Mouse (Mus musculus) bone marrow, adult 2 months (tissue): ENCODE measurements around the gene Cdh23. TPM values are rescaled to one million over a fixed set of nuclear protein-coding genes. Genes with fewer than 3 reads are reported as not detected.

Experiments used
- H3K27ac ChIP-seq: fragments of 200-500 bp; 2 replicates; pipeline ENCODE4 v1.5.1; 2012; ENCODE audit warnings: low read depth, mild to moderate bottlenecking, control low read depth, inconsistent platforms, low read length; ENCODE audit not compliant: control insufficient read depth, poor library complexity, insufficient read depth
- H3K4me1 ChIP-seq: fragments of 200-500 bp; 2 replicates; pipeline ENCODE4 v1.6.1; 2011; ENCODE audit warnings: low read length; ENCODE audit not compliant: control insufficient read depth, insufficient read depth
- H3K4me3 ChIP-seq: fragments of 200-500 bp; replicated peaks from 2 replicates; pipeline ENCODE3; 2011; ENCODE audit warnings: mild to moderate bottlenecking, low read depth, low read length, control low read depth; ENCODE audit not compliant: control insufficient read depth
- CTCF ChIP-seq: fragments of 200-500 bp; IDR thresholded peaks from 2 replicates; pipeline ENCODE4 v1.5.1; 2011; ENCODE audit warnings: low read length, control low read depth; ENCODE audit not compliant: control insufficient read depth, insufficient read depth
- POLR2A ChIP-seq: fragments of 200-500 bp; IDR thresholded peaks from 2 replicates; pipeline ENCODE4 v1.6.1; 2011; ENCODE audit warnings: low read depth, mild to moderate bottlenecking, control low read depth, low read length, borderline replicate concordance; ENCODE audit not compliant: control insufficient read depth
- WGBS: fragments of 180-500 bp; shearing (Covaris S2); methylation state at CpG from one replicate; pipeline ENCODE4 v1.1.7; 2018; 5-methylcytosine and 5-hydroxymethylcytosine counted together
- polyA plus RNA-seq: library from polyadenylated mRNA; stranded (reverse); fragments of >200 nt; gene quantifications from 2 replicates; pipeline ENCODE4 v1.2.4, GENCODE M21; 2011; ENCODE audit warnings: low replicate concordance; ENCODE audit not compliant: missing spikeins, insufficient read depth, insufficient read length

Gene Cdh23
- polyA plus RNA-seq, 1 experiment, result 1.8 TPM

DNA sequence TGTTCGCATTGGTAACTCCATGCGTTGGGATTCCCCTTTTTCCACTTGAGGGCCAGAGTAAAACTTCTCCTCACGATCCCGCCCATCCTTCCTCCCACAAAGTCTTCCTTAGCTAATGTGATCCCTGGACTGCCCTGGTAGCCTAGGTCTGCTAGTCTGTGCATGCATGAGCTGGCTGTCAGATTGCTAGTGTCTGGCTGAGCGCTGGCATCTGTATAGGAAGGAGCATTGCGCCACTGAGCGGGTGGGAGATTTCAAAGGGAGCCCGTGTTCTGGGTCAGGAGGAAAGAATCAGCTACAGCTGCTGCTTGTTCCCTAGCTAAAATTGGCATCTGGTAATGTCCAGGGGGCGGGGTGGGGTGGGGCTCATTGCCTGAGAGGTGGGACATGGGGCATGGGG, 400.3 kb downstream of the Cdh23 start:
- Histone ChIP-seq H3K27ac (no peak overlapping the region), H3K4me3 (no peak overlapping the region), H3K4me1 (peaks cover 2% of the 10 kb centered on the region; the same call in 1 of the 2 replicates)
- 77% methylated on average over 9 of the region's 9 CpGs for WGBS
- no peak for TF ChIP-seq CTCF
- TF ChIP-seq POLR2A, result no peak

DNA sequence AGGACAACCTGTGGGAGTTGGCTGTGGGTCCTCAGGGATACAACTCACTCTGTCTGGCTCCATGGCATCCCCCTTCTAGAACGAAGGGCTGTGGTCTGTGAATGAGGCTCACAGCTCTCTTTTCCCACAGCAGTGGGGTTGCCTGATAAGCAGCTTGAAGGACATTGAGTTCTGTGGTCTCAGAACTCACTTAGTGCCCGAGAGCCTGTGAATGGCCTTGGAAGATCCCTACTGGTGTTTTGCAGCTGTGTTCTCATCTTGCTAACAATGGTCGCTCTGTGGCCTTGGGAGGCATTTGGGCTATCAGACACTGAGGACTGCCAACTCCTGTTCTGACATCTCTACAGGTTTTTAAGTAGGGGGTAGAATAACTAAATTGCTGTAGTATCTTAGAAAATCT, 400.9 kb downstream of the Cdh23 start:
- Histone ChIP-seq H3K4me3 (no peak overlapping the region), H3K4me1 (peaks cover 6% of the 10 kb centered on the region; the same call in 1 of the 2 replicates), H3K27ac (no peak overlapping the region)
- TF ChIP-seq CTCF (no peak), POLR2A (no peak)
- 69% methylated on average over 3 of the region's 3 CpGs for WGBS

- WGBS, result 88% methylated on average over 7 of the region's 7 CpGs
- TF ChIP-seq CTCF (no peak), POLR2A (no peak)
- Histone ChIP-seq H3K4me3 (no peak overlapping the region), H3K4me1 (peaks cover 6% of the 10 kb centered on the region; the same call in 1 of the 2 replicates), H3K27ac (no peak overlapping the region)
These were observed 401.7 kb downstream of the Cdh23 start for GRCm38 (mm10) chr10:60294621-60295020.

GRCm38 (mm10) chr10:60292209-60292608, 404.1 kb downstream of the Cdh23 start:
- H3K27ac ChIP-seq, result no peak overlapping the region
- peaks cover 15% of the 10 kb centered on the region for H3K4me1 ChIP-seq
- TF ChIP-seq CTCF (no peak), POLR2A (no peak)
- WGBS, result 35% methylated on average over 8 of the region's 8 CpGs
- H3K4me3 ChIP-seq, result no peak overlapping the region

GRCm38 (mm10) chr10:60290739-60291110, 405.6 kb downstream of the Cdh23 start:
- 0 out of 2 replicates have a peak overlapping the region, but pooled peaks have one; percentile 1 for H3K27ac ChIP-seq
- WGBS, result 84% methylated on average over 8 of the region's 8 CpGs
- peaks cover 19% of the 10 kb centered on the region for H3K4me1 ChIP-seq
- TF ChIP-seq CTCF (no peak), POLR2A (no peak)
- no peak overlapping the region for H3K4me3 ChIP-seq

DNA sequence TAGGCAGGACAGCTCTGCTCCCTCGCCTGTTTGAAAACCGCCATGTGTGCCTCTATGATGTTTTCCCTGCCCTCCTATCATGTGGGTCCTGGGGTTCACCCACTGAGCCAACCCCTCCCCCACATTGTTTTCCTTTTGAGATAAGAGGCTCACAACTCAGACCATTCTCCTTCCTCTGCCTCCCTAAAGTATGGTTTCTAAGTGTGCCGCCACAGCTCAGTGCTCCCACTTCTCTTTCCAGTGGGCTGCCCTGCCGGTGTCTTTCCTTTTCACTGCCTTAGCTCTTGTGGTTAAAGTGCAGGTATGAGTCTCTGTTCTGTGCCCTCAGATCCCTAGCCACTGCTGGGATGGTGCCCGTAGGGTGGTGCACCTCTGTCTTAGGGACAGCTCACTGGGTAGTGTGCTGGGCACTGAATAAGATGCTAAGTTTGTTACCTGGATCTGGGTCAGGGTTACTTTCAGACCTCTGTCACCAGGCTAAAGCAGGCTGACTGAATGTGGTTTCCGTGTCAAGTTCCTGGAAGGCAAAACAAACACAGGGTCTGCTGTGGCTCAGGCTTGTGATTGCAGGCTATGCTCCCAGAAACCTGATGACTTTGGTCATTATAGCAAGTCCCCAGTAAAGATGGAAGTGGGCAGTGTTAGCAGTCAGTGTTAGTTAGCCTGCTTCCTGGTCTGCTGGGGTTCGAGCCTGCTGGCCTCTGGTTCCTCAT, 406.1 kb downstream of the Cdh23 start:
- no peak for TF ChIP-seq POLR2A
- no peak for TF ChIP-seq CTCF
- 17% methylated on average over 7 of the region's 7 CpGs for WGBS
- H3K4me3 ChIP-seq, result no peak overlapping the region
- 0 out of 2 replicates have a peak overlapping the region, but pooled peaks have one; percentile 1 for H3K27ac ChIP-seq
- peaks cover 21% of the 10 kb centered on the region for H3K4me1 ChIP-seq

DNA sequence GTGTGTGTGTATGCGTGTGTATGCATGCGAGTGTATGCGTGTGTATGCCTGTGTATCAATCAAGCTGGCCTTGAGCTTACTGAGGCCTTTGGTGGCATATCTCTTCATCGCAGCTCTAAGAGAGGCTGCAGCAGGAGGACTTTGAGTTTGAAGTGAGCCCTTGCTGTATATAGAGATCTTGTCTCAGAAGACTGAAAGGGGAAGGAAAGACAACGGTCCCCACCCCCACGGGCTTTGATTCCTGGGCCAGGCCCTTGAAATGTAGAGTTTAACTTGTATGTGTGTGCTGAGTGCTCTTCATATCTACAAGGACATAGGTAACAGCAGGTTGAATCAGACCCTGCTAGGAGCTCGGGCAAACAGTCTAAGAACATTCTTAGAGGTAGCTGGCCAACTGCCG, 407.1 kb downstream of the Cdh23 start:
- H3K4me1 ChIP-seq, result peaks cover 22% of the 10 kb centered on the region
- H3K4me3 ChIP-seq, result no peak overlapping the region
- WGBS, result 20% methylated on average over 8 of the region's 8 CpGs
- TF ChIP-seq CTCF (no peak), POLR2A (no peak)
- H3K27ac ChIP-seq, result no peak overlapping the region

GRCm38 (mm10) chr10:60287726-60288125, 408.6 kb downstream of the Cdh23 start:
- 41% methylated on average over 2 of the region's 2 CpGs for WGBS
- no peak overlapping the region for H3K4me3 ChIP-seq
- H3K27ac ChIP-seq, result 0 out of 2 replicates have a peak overlapping the region, but pooled peaks have one; percentile 54
- TF ChIP-seq POLR2A, result no peak
- TF ChIP-seq CTCF, result no peak
- H3K4me1 ChIP-seq, result peaks cover 24% of the 10 kb centered on the region
